21 mouse cellular contexts compared by ENCODE assay signal in genomic region chr11:95771665-95772064, GRCm38 (mm10). TPM values are rescaled to one million over a fixed set of nuclear protein-coding genes. Genes with fewer than 3 reads are reported as not detected.
DNase-seq lines count a peak whose midpoint lies in the region; ATAC-seq lines count a peak whose summit lies in the region.
"Had no signal": no experiment of that assay in that cellular context is flagged by ENCODE, and none has a peak within 500 bp of the region (broad histone marks: within the 10 kb centered on the region; RNA-seq: fewer than 3 reads in every experiment).

No protein-coding gene starts in this region.

- peaks cover 10% of the 10 kb centered on the region for H3K4me1 ChIP-seq in heart, embryonic 10.5 days
- 0 out of 2 replicates have a peak, but pooled peaks cover 4% of the 10 kb centered on the region for H3K4me1 ChIP-seq in kidney, embryonic 15.5 days
- H3K4me1 ChIP-seq in midbrain, embryonic 11.5 days (ENCODE audit: control insufficient read depth, insufficient read depth, low read length) = no peaks in the 10 kb centered on the region
- no peaks in the 10 kb centered on the region for H3K4me1 ChIP-seq in midbrain, embryonic 13.5 days (replicated peaks)
- H3K4me1 ChIP-seq: hindbrain, embryonic 15.5 days; midbrain, embryonic 12.5 days had no signal

- H3K4me3 ChIP-seq in heart, embryonic 10.5 days = no peak overlapping the region
- H3K4me3 ChIP-seq in kidney, embryonic 15.5 days (replicated peaks) = no peak overlapping the region
- H3K4me3 ChIP-seq in midbrain, embryonic 11.5 days (ENCODE audit: low read depth, low read length) = no peak overlapping the region
- H3K4me3 ChIP-seq in midbrain, embryonic 13.5 days (replicated peaks) = no peak overlapping the region
- H3K4me3 ChIP-seq: forebrain, embryonic 10.5 days; hindbrain, embryonic 15.5 days; limb, embryonic 13.5 days; midbrain, embryonic 12.5 days had no signal

- no peaks in the 10 kb centered on the region for H3K9me3 ChIP-seq in heart, embryonic 10.5 days
- no peaks in the 10 kb centered on the region for H3K9me3 ChIP-seq in kidney, embryonic 15.5 days (replicated peaks)
- H3K9me3 ChIP-seq in midbrain, embryonic 11.5 days (ENCODE audit: control insufficient read depth, low read length) = no peaks in the 10 kb centered on the region
- H3K9me3 ChIP-seq in midbrain, embryonic 13.5 days = no peaks in the 10 kb centered on the region
- H3K9me3 ChIP-seq: forebrain, embryonic 10.5 days; hindbrain, embryonic 15.5 days; limb, embryonic 13.5 days; midbrain, embryonic 12.5 days had no signal

- H3K4me2 ChIP-seq in kidney, embryonic 15.5 days = no peak overlapping the region
- no peak overlapping the region for H3K4me2 ChIP-seq in midbrain, embryonic 11.5 days
- H3K4me2 ChIP-seq in midbrain, embryonic 13.5 days (replicated peaks) = no peak overlapping the region
- H3K4me2 ChIP-seq: hindbrain, embryonic 15.5 days; limb, embryonic 13.5 days; midbrain, embryonic 12.5 days had no signal

- ATAC-seq in kidney, embryonic 15.5 days (replicated peaks; ENCODE audit: low FRiP score) = no peak
- ATAC-seq in midbrain, embryonic 11.5 days (ENCODE audit: low FRiP score) = no peak
- ATAC-seq in midbrain, embryonic 13.5 days = no peak
- ATAC-seq: forebrain, embryonic 16.5 days had no signal

- H3K36me3 ChIP-seq in heart, embryonic 10.5 days = peaks cover 23% of the 10 kb centered on the region; the same call in 1 of the 2 replicates
- peaks cover 38% of the 10 kb centered on the region for H3K36me3 ChIP-seq in kidney, embryonic 15.5 days
- no peaks in the 10 kb centered on the region for H3K36me3 ChIP-seq in midbrain, embryonic 11.5 days (ENCODE audit: control insufficient read depth, insufficient read depth, low read length)
- H3K36me3 ChIP-seq in midbrain, embryonic 13.5 days = peaks cover 28% of the 10 kb centered on the region

- H3K27me3 ChIP-seq in heart, embryonic 10.5 days (ENCODE audit: insufficient read depth, poor library complexity, severe bottlenecking) = no peaks in the 10 kb centered on the region
- H3K27me3 ChIP-seq in kidney, embryonic 15.5 days = no peaks in the 10 kb centered on the region
- H3K27me3 ChIP-seq in midbrain, embryonic 11.5 days (ENCODE audit: control insufficient read depth, insufficient read depth, low read length) = no peaks in the 10 kb centered on the region
- no peaks in the 10 kb centered on the region for H3K27me3 ChIP-seq in midbrain, embryonic 13.5 days
- H3K27me3 ChIP-seq: hindbrain, embryonic 15.5 days; limb, embryonic 13.5 days; midbrain, embryonic 12.5 days had no signal

- DNase-seq in heart, adult 11 months = peak; percentile 92
- no peak for DNase-seq in heart, embryonic 10.5 days (ENCODE audit: low spot score)
- DNase-seq in kidney, postnatal 36 days = no peak
- DNase-seq in midbrain, embryonic 11.5 days (ENCODE audit: low spot score, missing footprints) = peak; percentile 69
- DNase-seq in adrenal gland, postnatal 36 days = no peak
- DNase-seq in retina, embryonic 14.5 days (ENCODE audit: low spot score) = no peak
- DNase-seq: adrenal gland, adult 2 months; cerebellum, adult 18-20 months; cerebellum, postnatal 14 days; gastrocnemius, postnatal 36 days; kidney, adult 9 months; layer of hippocampus, postnatal 36 days; lung, postnatal 14 days had no signal

- 77% methylated on average over 8 of the region's 8 CpGs for WGBS in heart, embryonic 10.5 days
- 70% methylated on average over 8 of the region's 8 CpGs for WGBS in kidney, embryonic 15.5 days
- 89% methylated on average over 8 of the region's 8 CpGs for WGBS in midbrain, embryonic 11.5 days
- WGBS in midbrain, embryonic 13.5 days = 91% methylated on average over 8 of the region's 8 CpGs

- no peak overlapping the region; the same call in 1 of the 2 replicates for H3K27ac ChIP-seq in heart, embryonic 10.5 days
- 0 out of 2 replicates have a peak overlapping the region, but pooled peaks have one; percentile 1 for H3K27ac ChIP-seq in kidney, embryonic 15.5 days
- H3K27ac ChIP-seq in midbrain, embryonic 11.5 days (ENCODE audit: low read depth, low read length) = no peak overlapping the region
- no peak overlapping the region for H3K27ac ChIP-seq in midbrain, embryonic 13.5 days
- H3K27ac ChIP-seq: forebrain, embryonic 10.5 days; hindbrain, embryonic 15.5 days; limb, embryonic 13.5 days; midbrain, embryonic 12.5 days had no signal

- H3K9ac ChIP-seq in kidney, embryonic 15.5 days = no peak overlapping the region
- no peak overlapping the region for H3K9ac ChIP-seq in midbrain, embryonic 11.5 days (ENCODE audit: low read length)
- H3K9ac ChIP-seq in midbrain, embryonic 13.5 days (replicated peaks) = no peak overlapping the region
- H3K9ac ChIP-seq: hindbrain, embryonic 15.5 days; limb, embryonic 13.5 days; midbrain, embryonic 12.5 days had no signal

RNA-seq across cellular contexts. Expression of gene B130006D01Rik, which starts 48.3 kb away (rescaled TPM):
- 0.97 and 1.9 TPM in 2 replicates for polyA plus RNA-seq in heart, embryonic 10.5 days (2016; fragmentation: Nextera tagmentation; extraction: Ambion mirVana)
- polyA plus RNA-seq in kidney, embryonic 15.5 days (2015; fragmentation: Nextera tagmentation; extraction: Ambion mirVana) = 1.3 and 1.6 TPM in 2 replicates
- 0.39 and 1.1 TPM in 2 replicates for polyA plus RNA-seq in midbrain, embryonic 11.5 days (2014; fragmentation: Nextera tagmentation; extraction: Ambion mirVana)
- 1.5 and 2.0 TPM in 2 replicates for polyA plus RNA-seq in midbrain, embryonic 13.5 days (2015; fragmentation: Nextera tagmentation; extraction: Ambion mirVana)
- total RNA-seq in adrenal gland, postnatal 36 days (2021) = under 1 TPM; 0.53 to 0.73 TPM

RNA-seq across cellular contexts. Expression of gene Phospho1, which starts 52.6 kb away (rescaled TPM):
- polyA plus RNA-seq in heart, embryonic 10.5 days (2016; fragmentation: Nextera tagmentation; extraction: Ambion mirVana) = 0.31 and 0.42 TPM in 2 replicates
- polyA plus RNA-seq in kidney, embryonic 15.5 days (2015; fragmentation: Nextera tagmentation; extraction: Ambion mirVana) = 2.0 TPM in 1 of 2 replicates, not detected in the other
- not detected in 2 replicates for polyA plus RNA-seq in midbrain, embryonic 11.5 days (2014; fragmentation: Nextera tagmentation; extraction: Ambion mirVana)
- polyA plus RNA-seq in midbrain, embryonic 13.5 days (2015; fragmentation: Nextera tagmentation; extraction: Ambion mirVana) = not detected in 2 replicates
- total RNA-seq in adrenal gland, postnatal 36 days (2021) = 100 to 1,000 TPM; 119 to 160 TPM
- polyA plus RNA-seq: embryonic facial prominence, embryonic 11.5 days; forebrain, embryonic 10.5 days; forebrain, embryonic 16.5 days; midbrain, embryonic 12.5 days had no signal

RNA-seq across cellular contexts. Expression of gene Zfp652, which starts 59.2 kb away (rescaled TPM):
- polyA plus RNA-seq in heart, embryonic 10.5 days (2016; fragmentation: Nextera tagmentation; extraction: Ambion mirVana) = 11.7 and 14.2 TPM in 2 replicates
- polyA plus RNA-seq in kidney, embryonic 15.5 days (2015; fragmentation: Nextera tagmentation; extraction: Ambion mirVana) = 22.3 and 23.1 TPM in 2 replicates
- polyA plus RNA-seq in midbrain, embryonic 11.5 days (2014; fragmentation: Nextera tagmentation; extraction: Ambion mirVana) = 10.2 and 10.4 TPM in 2 replicates
- polyA plus RNA-seq in midbrain, embryonic 13.5 days (2015; fragmentation: Nextera tagmentation; extraction: Ambion mirVana) = 29.0 and 32.1 TPM in 2 replicates
- 10 to 100 TPM; 40.2 to 47.4 TPM for total RNA-seq in adrenal gland, postnatal 36 days (2021)

Comparison
In these comparisons a context has a peak if more than half of its experiments do, and no peak if none do; other contexts are left out.
1. DNase-seq: peak in heart, adult 11 months (single experiment) and midbrain, embryonic 11.5 days (single experiment); none in heart, embryonic 10.5 days (single experiment), kidney, postnatal 36 days (0 of 2), adrenal gland, postnatal 36 days (0 of 2) and retina, embryonic 14.5 days (single experiment).